Mouse (Mus musculus): Measurements from ENCODE around the gene 1810049J17Rik.
"Not testable (repeated sequence)": the region's sequence is repeated elsewhere in the genome, so short reads cannot be mapped to it uniquely, and the experiment has no call there.

Gene 1810049J17Rik

DNA sequence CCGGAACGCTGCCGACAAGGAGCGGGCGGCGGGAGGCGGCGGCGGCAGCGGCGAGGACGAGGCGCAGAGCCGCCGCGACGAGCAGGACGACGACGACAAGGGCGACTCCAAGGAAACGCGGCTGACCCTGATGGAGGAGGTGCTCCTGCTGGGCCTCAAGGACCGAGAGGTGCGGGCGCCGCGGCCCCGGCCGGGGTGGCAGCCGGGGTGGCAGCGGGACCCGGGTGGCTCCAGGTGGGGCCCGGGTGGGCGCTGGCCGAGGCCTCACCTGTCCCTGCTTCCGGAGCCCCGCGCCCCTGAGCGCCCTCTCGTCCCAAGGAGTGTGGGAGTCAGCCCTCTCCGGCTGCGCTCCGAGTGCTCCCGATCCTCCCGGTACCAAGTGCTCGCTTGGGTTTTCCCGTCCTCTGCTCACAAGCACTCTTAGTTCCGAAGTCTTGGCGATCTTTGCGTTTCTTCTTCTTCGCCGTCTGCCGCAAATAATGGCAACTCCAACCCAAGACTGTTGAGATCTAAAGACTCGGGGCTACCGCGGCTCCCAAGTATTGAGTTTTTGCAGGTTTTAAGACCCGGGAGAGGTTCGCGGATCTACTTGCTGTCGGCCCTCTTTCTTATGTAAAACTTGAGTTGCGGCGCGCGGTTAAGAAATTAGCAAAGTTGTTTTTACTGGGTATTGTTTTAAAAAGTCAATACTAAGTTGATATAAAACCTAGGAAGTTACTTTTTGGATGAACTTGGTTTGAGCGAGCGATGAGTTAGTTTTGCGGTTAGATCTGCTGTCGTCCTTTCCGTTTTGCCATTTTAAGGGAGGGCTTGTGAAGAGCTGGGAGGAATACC is at the start of gene 1810049J17Rik:
Gene 1810049J17Rik, minus strand, starts transcription at position 112 of the 834 bp plus-strand sequence.
- DNase-seq (ENCODE audit: low read depth, low spot score), result peak; percentile 56

DNA sequence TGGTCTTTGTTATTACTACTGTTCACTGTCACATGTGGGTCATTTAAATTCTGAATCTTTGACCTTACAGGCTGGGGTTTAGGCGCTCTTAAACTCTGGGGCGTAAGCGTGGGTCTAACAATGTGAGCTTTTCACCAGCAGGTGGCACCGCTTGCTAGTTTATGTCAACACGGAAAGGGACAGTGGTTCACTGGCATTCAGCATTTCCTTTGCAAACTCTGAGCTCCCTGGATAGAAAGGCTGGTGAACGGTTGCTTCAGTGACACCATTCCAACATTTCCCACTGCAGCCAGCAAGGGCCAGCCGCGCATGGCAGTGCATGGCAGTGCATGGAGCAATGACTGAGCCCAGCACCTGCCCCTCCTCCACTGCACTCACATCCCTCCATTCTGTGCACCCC is 49.5 kb upstream of the 1810049J17Rik start:
- peak; percentile 92 for DNase-seq (ENCODE audit: low read depth, low spot score)

DNA sequence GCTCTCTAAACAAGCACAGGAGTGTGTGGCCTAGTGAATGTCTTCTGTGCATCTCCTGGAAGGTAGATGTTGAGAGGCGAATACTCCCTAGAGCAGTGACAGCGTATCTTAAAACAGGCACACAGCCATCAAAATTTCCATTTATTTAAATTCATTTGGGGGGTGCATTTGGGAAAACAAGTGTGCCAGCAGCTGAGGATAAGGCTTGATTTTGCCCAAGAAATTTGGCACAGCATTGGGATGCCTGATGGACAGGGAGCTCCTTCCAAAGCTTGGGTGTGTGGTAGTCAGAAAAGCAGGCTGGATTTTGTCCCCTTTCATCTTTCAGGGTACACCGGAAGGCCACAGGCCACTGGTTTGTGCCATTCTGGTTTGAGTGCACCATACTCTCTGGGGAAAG is 48.4 kb upstream of the 1810049J17Rik start:
- no peak for DNase-seq (ENCODE audit: low read depth, low spot score)

- DNase-seq (ENCODE audit: low read depth, low spot score), result no peak
Observed at GRCm38 (mm10) chr15:12368850-12369249, 47.2 kb upstream of the 1810049J17Rik start.

- no peak for DNase-seq (ENCODE audit: low read depth, low spot score)
Observed at GRCm38 (mm10) chr15:12368357-12368756, 46.7 kb upstream of the 1810049J17Rik start.

- DNase-seq (ENCODE audit: low read depth, low spot score), result no peak
Observed at GRCm38 (mm10) chr15:12367306-12368080, 45.8 kb upstream of the 1810049J17Rik start.

DNA sequence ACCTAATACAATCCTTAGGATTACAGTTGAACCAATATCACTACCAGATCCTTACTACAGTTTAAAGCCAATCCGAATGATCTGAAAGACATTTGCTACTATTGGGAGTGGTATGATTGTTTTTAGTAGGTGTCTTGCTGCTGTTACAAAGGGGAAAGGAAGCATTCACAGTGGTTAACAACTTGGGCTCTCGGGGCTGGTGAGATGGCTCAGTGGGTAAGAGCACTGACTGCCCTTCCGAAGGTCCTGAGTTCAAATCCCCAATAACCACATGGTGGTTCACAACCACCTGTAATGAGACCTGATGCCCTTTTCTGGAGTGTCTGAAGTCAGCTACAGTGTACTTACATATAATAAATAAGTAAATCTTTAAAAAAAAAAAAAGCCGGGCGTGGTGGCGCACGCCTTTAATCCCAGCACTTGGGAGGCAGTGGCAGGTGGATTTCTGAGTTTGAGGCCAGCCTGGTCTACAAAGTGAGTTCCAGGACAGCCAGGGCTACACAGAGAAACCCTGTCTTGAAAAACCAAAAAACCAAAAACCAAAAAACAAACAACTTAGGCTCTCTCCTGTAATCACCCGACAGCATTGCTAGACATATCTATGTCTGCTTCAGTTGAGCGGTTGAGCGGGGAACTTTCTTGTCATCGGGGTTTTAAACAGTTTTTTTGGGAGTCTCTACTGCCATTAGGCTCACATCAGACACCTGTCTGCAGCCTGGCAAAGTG is 45.0 kb upstream of the 1810049J17Rik start:
- DNase-seq (ENCODE audit: low read depth, low spot score), result not testable (repeated sequence)

DNA sequence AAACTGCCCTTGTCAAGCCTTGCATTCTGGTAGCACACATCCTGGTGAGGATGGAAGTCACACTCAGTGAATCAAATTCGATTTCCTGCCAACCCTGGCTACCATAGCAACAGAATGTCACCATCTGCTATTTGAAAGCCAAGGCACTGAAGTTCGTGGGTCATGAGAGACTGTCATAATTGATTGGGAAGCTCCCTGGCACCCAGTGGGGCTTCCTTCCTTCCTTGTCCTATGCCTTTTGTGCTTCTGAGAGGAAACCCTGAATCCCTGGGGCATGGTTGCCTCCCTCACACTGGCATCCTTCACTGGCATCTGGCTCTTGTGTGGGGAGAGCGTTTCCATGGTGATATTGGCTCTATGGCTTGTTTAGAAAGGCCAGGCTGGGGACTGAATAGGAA is 44.4 kb upstream of the 1810049J17Rik start:
- DNase-seq (ENCODE audit: low read depth, low spot score), result peak; percentile 93

DNA sequence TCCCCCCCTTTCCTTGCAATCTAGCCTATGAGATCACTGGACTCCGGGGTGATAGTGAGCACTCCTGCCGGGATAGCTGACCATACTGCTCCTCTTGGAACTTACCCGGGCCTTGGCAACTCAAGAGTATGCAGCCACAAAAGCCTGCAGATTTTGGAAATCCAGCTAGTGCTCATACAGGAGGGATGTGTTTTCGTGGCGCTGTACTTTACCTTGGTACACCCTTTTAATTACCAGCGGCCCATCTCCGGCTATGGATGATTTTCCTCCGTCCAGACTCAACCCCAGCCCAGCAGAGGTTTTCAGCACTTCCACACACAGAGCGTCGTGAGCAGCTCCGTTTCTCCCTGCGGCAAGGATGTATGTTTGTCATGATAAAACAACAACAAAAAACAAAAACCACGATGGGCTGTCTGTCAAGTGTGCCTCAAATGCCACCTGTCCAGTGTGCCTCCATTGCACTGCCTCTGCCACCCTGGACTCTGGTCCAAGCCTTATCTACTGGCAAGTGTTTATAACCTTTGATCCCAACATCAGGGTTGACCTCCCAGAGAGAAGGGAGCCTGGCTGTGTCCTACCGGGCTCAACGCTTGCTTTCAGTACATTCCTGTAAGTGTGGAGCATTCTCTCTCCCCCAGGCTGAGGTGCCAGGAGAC is 43.8 kb upstream of the 1810049J17Rik start:
- no peak for DNase-seq (ENCODE audit: low read depth, low spot score)

GRCm38 (mm10) chr15:12364096-12364495 is 42.4 kb upstream of the 1810049J17Rik start:
- no peak for DNase-seq (ENCODE audit: low read depth, low spot score)

DNA sequence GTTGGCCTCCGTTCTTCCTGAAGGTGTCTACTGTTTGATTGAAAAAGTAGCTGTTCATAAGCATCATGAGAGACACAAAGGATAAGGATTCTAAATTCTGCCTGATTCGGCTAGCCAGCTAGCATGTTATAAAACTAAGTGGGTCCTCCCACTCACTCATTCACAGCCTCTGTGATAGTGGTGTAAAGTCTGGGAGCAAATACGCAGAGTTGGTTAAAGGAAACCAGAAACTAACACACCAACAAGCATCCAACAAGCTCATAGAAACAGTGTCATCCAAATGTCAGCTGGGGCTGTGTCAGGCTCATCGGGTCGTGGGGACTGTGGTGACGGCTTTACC is 41.0 kb upstream of the 1810049J17Rik start:
- peak; percentile 68 for DNase-seq (ENCODE audit: low read depth, low spot score)

DNA sequence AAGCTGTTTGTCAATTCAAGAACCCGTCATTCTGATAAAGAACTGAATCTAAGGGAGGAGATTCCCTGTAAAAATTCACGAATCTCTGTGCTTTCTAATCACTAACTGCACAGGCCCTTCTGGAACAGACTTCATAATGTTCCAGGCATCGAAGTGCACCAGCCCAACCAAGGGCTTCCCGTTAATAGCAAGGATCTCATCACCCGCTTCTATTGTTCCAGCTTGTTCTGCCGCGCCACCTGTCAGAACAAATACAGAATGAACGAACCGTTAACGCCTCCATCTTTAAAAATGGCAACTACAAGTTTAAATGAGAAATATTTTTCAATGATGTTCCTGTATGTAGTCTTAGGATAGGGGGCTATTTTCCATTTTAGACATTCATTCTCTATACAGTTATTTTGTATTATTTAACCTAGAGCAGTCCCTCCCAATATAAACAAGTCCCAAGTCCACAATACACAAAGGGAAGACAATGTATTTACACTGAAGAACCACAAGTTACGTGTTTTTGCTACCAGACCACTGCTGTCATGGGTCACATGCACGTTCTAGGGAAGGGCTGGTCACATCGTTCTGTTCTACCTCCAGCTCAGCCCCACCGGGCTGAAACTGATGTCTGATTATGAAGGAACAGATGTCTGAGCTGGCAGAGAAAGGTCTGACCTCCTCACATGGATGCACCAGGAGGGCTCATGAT is 40.5 kb upstream of the 1810049J17Rik start:
- DNase-seq (ENCODE audit: low read depth, low spot score), result peak; percentile 33

DNA sequence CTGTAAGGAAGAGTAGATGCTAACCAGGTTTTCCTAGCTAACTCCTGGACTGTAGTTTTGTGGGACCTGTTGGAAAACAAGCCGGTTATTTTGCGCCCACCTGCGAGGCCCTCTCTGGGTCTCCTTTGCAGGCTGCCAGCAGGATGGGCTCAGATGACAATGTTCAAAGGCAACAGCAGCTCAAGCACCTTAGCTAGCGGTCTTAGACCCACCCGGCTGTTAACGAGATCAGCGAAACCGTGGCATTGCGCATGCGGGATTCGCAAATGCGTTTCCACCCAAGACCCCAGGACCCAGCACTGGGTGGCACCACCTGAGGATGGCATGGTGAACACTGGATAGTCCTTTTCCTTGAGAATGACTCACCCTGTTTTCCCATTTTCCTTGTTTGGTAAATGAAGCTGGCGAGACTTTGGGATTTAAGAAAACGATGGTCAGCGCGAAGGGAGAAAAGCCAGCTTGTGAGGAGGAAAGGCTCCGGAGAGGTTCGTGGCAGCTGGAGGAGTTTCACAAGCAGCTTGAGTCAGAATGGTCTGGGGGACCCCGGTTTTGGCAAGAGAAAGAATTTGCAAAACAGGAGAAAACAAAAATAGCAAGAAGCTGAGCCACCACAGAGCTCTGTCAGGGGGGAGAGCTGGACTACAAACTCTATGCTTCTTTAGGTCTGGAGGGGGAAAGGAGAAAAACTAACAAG is 39.0 kb upstream of the 1810049J17Rik start:
- DNase-seq (ENCODE audit: low read depth, low spot score), result peak; percentile 19

DNA sequence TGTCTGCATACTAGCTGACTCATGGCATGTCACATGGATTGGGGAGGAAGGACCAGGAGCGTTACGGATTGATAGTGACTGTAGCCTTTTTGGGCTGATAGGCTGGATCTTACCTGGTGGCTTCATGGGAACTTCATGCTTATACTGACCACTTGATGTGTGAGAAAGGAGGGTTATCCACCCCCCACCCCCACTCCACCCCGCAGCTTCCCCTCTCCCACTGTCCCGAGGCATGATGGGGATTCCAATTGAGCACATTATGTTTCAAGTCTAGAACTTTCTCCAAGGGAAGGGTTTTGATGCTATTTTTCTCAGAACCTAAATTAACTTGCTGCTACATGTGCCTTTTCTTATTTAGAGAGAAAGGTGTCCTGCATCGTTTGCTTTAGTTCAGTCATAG is 36.7 kb upstream of the 1810049J17Rik start:
- no peak for DNase-seq (ENCODE audit: low read depth, low spot score)

GRCm38 (mm10) chr15:12357459-12357858 is 35.8 kb upstream of the 1810049J17Rik start:
- DNase-seq (ENCODE audit: low read depth, low spot score), result no peak

DNA sequence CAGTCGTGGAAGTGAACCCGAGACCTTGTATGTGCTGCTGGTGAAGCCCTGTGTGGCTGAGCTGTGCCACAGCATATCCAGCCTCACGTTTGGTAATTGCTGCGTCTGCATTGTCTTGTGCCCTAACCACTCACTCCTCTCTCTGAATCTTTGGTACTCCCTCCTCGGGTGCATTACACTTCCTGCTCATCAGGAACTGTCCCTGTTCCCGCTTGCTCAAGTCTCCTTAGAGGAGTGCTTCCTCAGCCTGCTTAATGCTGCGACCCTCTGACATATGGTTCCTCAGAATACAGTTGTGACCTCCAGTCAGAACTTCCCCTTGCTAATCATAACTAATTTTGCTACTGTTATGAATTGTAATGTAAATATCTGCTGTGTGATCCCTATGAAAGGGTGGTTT is 34.2 kb upstream of the 1810049J17Rik start:
- DNase-seq (ENCODE audit: low read depth, low spot score), result no peak

GRCm38 (mm10) chr15:12355261-12355660 is 33.6 kb upstream of the 1810049J17Rik start:
- DNase-seq (ENCODE audit: low read depth, low spot score), result no peak

DNA sequence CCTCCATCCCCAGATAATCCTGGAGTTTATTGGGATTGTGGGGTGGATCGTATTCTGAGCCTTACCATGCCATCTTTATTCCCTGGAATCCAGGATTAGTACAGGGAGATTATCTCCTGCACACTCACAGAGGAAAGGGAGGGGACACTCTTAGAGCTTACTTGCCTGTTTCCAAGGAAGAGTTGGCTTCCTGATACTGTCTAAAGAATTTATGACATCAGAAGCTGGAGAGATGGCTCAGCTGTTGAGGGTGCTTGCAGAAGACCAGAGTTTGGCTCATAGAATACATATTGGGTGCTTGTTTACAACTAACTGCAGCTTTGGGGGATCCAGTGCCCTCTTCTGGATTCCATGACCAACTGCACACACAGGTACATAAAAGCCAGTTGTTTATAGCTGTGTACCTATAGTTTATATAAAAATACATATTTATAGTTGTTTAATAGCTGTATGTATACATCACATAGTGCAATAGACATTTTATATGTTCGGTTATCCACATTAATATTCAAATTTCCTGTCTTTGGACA is 32.6 kb upstream of the 1810049J17Rik start:
- DNase-seq (ENCODE audit: low read depth, low spot score), result no peak

DNA sequence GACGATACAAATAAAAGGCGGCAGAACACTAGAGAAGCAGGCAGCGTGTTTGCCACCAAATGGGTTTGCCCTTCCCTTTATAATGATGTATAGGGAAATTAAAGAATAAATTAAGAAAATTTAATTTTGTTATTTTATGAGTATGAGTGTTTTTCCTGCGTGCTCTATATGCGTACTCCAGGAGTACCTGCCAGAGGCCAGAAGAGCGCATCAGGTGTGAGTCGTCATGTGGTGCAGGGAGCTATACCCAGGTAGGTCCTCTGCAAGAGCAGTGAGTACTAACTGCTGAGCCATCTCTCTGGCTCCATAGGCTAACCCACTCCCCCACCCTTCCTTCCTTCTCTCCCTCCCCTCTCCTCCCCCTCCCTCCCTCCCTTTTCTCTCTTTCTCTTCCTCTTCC is 29.8 kb upstream of the 1810049J17Rik start:
- DNase-seq (ENCODE audit: low read depth, low spot score), result no peak

DNA sequence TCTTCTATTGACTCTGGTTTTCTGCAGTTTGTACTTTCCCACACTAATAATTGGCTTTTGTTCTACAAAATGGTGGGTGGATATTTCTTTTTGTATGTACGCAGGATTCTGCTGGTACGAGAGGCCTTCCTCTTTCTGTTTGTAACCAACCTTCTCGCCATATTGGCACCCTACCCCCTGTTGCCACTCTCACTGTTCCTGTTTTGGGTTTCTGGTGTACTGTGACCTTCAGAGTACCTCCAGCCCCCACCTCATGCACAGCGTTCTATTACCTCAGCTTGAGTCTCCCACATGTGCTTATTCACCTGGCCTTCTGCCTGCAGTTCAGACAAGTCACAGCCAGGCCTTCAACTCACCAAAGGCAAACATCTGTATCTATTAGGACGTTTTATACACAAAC is 28.1 kb upstream of the 1810049J17Rik start:
- no peak for DNase-seq (ENCODE audit: low read depth, low spot score)
